Mouse (Mus musculus): Measurements from ENCODE around the gene Efemp1. TPM values are rescaled to one million over a fixed set of nuclear protein-coding genes. Genes with fewer than 3 reads are reported as not detected.

Efemp1 gene
- polyA plus RNA-seq, 1 experiment = not detected

DNA sequence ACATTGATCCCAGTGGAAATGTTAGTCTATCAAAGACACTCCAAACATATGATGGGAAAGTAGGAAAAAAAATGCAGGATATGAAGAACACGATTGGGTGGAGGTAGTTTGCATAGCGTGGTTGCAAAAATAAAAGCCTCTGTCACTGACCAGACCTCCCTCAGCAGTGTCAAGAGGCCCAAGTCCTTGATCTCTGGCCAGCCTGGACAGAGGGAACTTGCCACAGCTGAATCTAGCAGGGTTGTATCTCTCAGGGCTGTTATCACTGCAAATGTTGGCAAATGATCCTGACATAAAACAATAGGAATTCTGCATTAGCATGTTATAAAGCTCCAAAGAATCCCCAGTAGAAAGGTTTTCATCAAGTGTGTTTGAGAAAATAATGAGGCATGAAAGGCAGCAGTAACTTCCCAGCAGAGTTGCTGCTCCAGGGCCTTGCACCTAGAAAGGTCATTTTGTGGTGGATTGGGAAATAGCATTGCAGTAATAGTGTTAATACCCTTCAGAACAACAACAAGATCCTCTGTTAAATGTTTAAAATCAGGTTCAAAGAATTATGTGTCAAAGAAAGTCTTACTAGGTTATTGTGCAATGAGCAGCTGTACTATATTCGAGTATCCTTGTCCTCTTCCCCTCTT is 56.0 kb downstream of the Efemp1 start:
- H3K36me3 ChIP-seq (replicated peaks; ENCODE audit: low read length) = no peaks in the 10 kb centered on the region
- TF ChIP-seq FLI1 (IDR thresholded peaks at IDR 0.05; ENCODE audit: low read length) (no peak), GATA1 (IDR thresholded peaks at IDR 0.05; ENCODE audit: borderline replicate concordance, low read length) (no peak)
- no peaks in the 10 kb centered on the region for H3K27me3 ChIP-seq (replicated peaks)
- H3K4me3 ChIP-seq (replicated peaks) = no peak overlapping the region
- no peaks in the 10 kb centered on the region for H3K9me3 ChIP-seq
- no peaks in the 10 kb centered on the region for H3K4me1 ChIP-seq

DNA sequence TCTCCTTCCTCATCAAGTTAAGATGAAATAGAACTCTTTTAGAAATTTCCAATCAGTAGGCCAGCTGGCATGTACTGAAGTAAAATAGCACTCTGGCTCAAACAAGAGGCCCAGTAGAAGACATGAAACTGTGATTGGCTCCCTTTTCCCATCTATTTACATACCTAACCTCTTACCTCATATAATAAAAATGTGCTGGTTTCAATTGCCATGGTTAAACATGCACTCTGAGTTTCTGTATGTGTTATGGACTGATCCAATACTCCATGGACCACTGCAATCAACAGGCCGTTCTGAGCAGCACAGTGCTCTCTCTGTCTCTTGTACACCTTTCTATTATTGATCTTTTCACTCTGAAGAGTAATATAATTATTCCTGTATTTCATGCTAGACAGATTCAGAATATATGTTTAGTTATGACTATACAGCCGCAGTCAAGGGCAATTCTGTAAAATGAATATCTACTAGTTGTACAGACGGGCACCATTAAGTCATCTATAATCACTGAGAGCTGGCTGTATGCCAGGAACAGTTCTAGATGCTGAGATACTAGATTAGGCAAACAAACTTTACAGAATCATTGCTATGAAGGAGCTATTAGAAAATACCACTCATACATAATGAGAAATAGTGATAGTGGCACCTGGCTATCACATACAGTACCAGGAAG is 59.6 kb downstream of the Efemp1 start:
- H3K27me3 ChIP-seq (replicated peaks) = no peaks in the 10 kb centered on the region
- H3K4me1 ChIP-seq = no peaks in the 10 kb centered on the region
- no peak for TF ChIP-seq FLI1 (IDR thresholded peaks at IDR 0.05; ENCODE audit: low read length)
- no peak for TF ChIP-seq GATA1 (IDR thresholded peaks at IDR 0.05; ENCODE audit: borderline replicate concordance, low read length)
- H3K36me3 ChIP-seq (replicated peaks; ENCODE audit: low read length) = no peaks in the 10 kb centered on the region
- no peaks in the 10 kb centered on the region for H3K9me3 ChIP-seq
- H3K4me3 ChIP-seq (replicated peaks) = no peak overlapping the region

DNA sequence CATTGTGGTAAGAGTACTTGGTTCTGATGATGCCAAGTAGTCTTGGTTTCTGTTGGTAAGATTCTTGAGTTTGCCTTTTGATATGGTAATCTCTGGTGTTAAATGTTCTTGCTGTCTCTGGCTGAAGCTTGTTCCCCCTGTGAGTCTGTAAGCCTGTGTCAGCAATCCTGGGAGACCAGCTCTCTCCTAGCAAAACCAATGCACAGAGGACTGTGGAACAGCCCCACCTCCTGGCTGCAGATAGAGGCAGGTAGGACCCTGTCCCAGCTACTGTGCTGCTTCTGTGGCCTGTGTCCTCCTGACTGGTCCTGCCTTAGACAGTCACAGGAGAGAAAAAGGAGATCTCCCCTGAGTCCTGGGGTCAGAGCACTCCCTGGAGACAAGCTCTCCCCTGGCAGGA is 81.4 kb downstream of the Efemp1 start:
- no peak for TF ChIP-seq FLI1 (IDR thresholded peaks at IDR 0.05; ENCODE audit: low read length)
- TF ChIP-seq GATA1 (IDR thresholded peaks at IDR 0.05; ENCODE audit: borderline replicate concordance, low read length) = no peak
- Histone ChIP-seq H3K9me3 (no peaks in the 10 kb centered on the region), H3K4me3 (replicated peaks) (no peak overlapping the region), H3K4me1 (no peaks in the 10 kb centered on the region), H3K36me3 (replicated peaks; ENCODE audit: low read length) (no peaks in the 10 kb centered on the region), H3K27me3 (replicated peaks) (no peaks in the 10 kb centered on the region)

DNA sequence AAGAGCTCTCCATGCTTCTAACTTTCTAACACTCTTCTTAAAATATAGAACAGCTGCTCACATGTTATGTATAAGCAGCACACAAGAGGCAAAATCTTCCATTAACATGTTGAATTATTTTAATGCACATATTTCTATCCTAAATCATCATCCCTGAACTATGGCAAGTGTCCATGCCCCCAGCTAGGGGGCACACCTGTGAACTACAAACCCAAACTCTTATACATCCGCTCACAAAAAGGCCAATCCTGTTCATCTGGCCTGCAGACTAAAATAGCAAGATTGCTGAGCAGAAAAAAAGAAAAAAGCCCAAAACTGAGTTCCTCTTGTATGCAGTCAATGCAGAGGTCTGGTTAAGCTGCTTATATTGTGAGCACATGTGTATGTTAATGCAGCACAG is 86.6 kb downstream of the Efemp1 start:
- no peaks in the 10 kb centered on the region for H3K36me3 ChIP-seq (replicated peaks; ENCODE audit: low read length)
- H3K4me1 ChIP-seq = no peaks in the 10 kb centered on the region
- no peak overlapping the region for H3K4me3 ChIP-seq (replicated peaks)
- H3K27me3 ChIP-seq (replicated peaks) = no peaks in the 10 kb centered on the region
- TF ChIP-seq FLI1 (IDR thresholded peaks at IDR 0.05; ENCODE audit: low read length) = no peak
- no peak for TF ChIP-seq GATA1 (IDR thresholded peaks at IDR 0.05; ENCODE audit: borderline replicate concordance, low read length)
- H3K9me3 ChIP-seq = no peaks in the 10 kb centered on the region

DNA sequence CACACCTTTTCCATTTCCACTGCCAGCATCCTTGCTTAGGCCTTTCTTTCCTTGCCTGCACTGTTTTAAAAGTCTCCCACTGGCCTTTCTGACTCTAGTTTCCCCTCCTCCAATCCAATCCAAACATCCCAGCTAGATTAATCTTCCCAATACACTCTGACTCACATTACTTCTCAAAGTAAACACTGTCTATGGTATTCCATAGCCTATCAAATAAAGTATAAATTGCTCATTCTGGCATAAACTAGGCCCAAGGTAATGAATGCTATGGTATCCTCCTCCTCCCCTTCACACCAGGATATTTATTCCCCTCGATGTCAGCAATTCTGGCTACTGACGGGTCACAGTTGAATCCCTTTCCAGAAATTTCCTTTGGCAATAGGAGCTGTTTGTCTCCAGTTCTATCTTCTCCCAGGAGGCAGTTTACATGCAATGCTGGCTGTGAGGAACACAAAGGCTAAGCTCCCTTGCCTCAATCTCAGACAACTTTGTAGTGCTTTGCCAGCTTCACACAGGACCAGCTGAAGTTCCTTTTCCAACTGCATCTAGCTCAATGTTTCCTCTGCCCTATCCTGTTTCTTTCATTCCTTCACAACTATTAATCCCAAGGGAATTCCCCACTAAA is 98.7 kb downstream of the Efemp1 start:
- no peak for TF ChIP-seq GATA1 (IDR thresholded peaks at IDR 0.05; ENCODE audit: borderline replicate concordance, low read length)
- TF ChIP-seq FLI1 (IDR thresholded peaks at IDR 0.05; ENCODE audit: low read length) = no peak
- Histone ChIP-seq H3K9me3 (peaks cover 1% of the 10 kb centered on the region; the same call in 1 of the 2 replicates), H3K4me1 (no peaks in the 10 kb centered on the region), H3K36me3 (replicated peaks; ENCODE audit: low read length) (no peaks in the 10 kb centered on the region), H3K27me3 (replicated peaks) (no peaks in the 10 kb centered on the region), H3K4me3 (replicated peaks) (no peak overlapping the region)

DNA sequence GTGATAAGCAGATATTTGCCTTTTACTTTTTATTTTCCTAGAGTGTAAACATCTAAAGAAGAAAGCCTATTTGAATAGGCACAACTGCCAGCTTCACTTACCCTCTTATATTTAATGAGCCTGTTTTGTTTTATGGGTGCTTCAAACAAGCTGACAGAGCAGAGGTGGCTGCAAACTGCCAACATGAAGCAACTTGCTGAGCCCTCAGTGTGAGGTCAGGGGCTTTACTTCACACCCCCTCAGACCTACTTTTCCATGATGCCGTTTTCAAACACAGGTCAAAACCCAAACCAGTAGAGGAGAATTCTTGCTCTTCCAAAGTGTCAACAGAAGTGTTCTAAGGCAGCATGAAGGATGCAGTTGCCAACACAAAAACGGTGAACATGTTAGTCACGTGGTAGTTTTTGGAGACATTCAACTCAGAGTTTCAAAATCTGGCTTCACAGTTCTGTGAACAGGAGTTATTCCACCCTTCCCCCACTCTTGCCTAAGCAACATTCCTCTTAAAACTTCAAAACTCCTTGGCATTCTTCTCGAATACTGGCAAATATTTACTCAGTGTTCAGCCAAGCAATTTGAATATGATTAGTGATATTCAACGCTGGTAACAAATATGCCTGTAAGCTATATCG is 101.8 kb downstream of the Efemp1 start:
- H3K4me3 ChIP-seq (replicated peaks) = no peak overlapping the region
- H3K4me1 ChIP-seq = no peaks in the 10 kb centered on the region
- H3K27me3 ChIP-seq (replicated peaks) = no peaks in the 10 kb centered on the region
- TF ChIP-seq FLI1 (IDR thresholded peaks at IDR 0.05; ENCODE audit: low read length) = no peak
- TF ChIP-seq GATA1 (IDR thresholded peaks at IDR 0.05; ENCODE audit: borderline replicate concordance, low read length) = no peak
- H3K9me3 ChIP-seq = peaks cover 5% of the 10 kb centered on the region; the same call in 1 of the 2 replicates
- no peaks in the 10 kb centered on the region for H3K36me3 ChIP-seq (replicated peaks; ENCODE audit: low read length)

DNA sequence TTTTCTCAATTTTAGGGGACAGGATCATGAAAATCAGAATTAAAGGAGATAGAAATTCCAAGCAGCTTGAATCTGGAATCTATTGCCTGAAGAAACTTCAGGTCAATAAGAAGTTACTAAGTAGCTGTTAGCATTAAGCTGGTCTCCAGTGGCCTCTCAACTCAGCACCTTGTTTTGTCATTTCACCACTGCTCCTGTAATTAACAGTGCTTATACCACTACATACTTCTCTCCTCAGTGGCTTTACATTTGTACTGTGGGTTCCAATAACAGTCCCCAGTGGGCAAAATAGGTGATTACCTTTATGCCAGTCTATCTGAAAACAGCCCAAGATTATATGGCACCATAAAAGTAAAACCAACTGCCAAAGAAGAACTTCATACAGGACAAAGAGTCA is 102.3 kb downstream of the Efemp1 start:
- H3K9me3 ChIP-seq = peaks cover 5% of the 10 kb centered on the region; the same call in 1 of the 2 replicates
- H3K36me3 ChIP-seq (replicated peaks; ENCODE audit: low read length) = no peaks in the 10 kb centered on the region
- H3K27me3 ChIP-seq (replicated peaks) = no peaks in the 10 kb centered on the region
- TF ChIP-seq FLI1 (IDR thresholded peaks at IDR 0.05; ENCODE audit: low read length) = no peak
- no peak overlapping the region for H3K4me3 ChIP-seq (replicated peaks)
- H3K4me1 ChIP-seq = no peaks in the 10 kb centered on the region

DNA sequence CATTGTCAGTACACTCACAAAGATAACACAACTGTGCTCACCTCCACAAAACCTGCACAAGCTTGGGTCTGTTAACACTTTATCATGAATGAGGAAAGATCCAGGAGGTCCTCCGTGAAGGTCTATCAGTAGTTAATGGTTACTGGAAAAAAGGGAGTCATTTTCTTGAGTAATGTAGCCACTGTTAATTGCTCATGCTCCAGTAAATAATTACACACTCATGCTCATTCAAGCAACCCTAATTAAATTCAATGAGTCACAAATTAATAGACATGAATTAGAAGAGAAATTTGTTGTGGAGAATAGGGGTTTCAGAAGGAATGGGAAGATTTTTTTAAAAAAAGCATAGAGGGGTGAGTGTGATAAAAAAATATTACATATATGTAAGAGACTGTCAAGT is 108.4 kb downstream of the Efemp1 start:
- Histone ChIP-seq H3K4me1 (no peaks in the 10 kb centered on the region), H3K27me3 (replicated peaks) (no peaks in the 10 kb centered on the region), H3K9me3 (peaks cover 5% of the 10 kb centered on the region; the same call in 1 of the 2 replicates), H3K4me3 (replicated peaks) (no peak overlapping the region), H3K36me3 (replicated peaks; ENCODE audit: low read length) (no peaks in the 10 kb centered on the region)
- TF ChIP-seq GATA1 (IDR thresholded peaks at IDR 0.05; ENCODE audit: borderline replicate concordance, low read length) (no peak), FLI1 (IDR thresholded peaks at IDR 0.05; ENCODE audit: low read length) (no peak)
